Mouse (Mus musculus): ENCODE results near the gene Gpatch4.

DNA sequence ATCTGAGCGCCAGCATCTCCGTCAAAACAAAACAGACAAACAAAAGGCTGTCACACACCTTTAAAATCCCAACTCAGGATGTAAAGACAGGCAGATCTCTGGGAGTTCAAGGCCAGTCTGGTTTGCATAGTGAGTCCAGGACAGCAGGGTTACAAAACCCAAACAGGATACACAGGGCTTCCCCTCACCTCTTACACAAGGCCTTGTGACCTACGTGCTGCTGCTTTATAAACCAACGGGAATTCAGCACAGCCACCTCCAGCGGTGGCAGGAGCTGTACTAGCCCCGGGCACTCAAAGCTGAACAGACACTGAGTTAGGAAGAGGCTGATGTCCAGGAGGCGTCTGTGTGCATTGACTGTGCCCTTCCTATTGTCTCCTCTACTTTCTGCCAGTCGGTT is 34.5 kb downstream of the Gpatch4 start:
- no peak for TF ChIP-seq POLR2A (IDR thresholded peaks at IDR 0.05; ENCODE audit: low read depth, low read length)
- no peak for TF ChIP-seq CTCF (IDR thresholded peaks at IDR 0.05; ENCODE audit: extremely low read depth, insufficient read length, insufficient replicate concordance, low read depth, low read length)

Data from small intestine, adult 2 months (tissue).